Mouse (Mus musculus): ENCODE data around the gene Stambp. TPM values are rescaled to one million over a fixed set of nuclear protein-coding genes. Genes with fewer than 3 reads are reported as not detected.

Stambp gene
- total RNA-seq, 2 experiments from 2014 or later, result 33.0 to 35.5 TPM

DNA sequence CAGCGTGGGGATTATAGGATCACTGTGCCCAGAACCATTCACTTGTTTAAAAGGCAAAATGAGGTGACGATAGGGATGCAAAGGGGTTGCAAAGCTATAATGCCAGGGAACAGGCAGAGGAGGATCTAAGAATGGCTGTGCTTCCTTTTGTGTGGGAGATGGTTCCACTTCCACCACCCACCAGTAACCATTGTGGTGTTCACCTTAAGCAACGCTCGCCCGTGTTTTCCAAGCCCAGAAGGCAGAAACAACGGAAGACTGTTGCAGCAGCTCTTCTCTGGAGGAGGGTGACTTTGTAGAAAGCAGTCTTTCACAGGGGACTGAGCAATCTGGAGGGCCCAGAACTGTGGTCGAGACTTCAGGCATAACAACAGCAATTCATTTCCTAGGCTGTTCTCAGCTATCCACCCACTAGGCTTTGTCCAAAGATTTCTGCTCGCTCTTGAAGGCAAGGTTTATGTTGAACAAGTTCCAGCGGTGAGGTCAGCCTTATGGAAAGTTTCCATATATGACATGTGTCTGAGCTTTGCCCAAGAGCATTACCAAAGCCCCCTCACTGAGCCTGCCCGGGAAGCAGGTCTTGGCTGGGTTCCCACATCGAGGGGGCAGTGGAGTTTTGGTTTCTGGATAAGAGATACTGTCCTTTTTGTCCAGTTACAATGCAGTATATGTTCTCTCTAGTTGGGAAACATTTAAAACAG lies 30.6 kb downstream of the Stambp start:
- no peak for TF ChIP-seq CTCF (conservative IDR thresholded peaks at IDR 0.05)
- Histone ChIP-seq H3K4me3 (no peak overlapping the region), H3K27ac (peak overlapping the region; percentile 91)
- peak in 1 of 2 experiments; percentile 12 for DNase-seq (ENCODE audit: low spot score in 2 of 2)

DNA sequence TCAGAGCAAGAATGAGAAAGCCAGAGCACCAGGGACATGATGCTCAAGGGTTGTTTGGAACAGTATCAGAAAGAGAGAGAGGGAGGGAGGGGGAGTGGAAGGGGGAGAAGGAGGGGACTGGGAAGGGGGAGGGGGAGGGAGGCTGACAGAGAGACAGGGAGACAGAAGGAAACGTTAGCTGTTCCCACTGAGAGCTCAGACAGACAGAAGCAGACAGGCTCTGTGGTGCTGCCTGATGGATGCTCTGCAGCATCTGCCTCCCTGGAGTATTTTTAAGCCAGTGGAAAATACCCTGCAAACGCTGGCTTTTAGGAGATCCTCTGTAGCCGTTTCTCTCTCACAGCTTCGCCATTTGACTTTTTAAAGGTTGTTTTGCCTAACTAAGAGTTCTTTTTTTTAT lies 32.5 kb downstream of the Stambp start:
- DNase-seq (ENCODE audit: low spot score in 2 of 2), result peak; percentile 48 to 74
- Histone ChIP-seq H3K27ac (peak overlapping the region; percentile 91), H3K4me3 (no peak overlapping the region)
- no peak for TF ChIP-seq CTCF (conservative IDR thresholded peaks at IDR 0.05)

DNA sequence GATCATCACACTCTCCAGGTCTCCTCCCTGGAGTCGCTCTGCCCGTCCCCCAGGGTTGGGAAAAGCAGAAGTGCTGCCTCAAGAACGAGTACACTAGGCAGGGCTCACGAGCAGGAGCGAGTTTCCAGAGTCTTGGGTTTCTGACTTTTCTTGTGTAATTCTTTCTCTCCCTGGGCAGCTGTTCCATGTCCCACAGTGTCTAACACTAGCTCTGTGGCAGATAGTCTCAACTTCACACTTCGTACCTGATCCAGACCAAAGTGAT lies 35.8 kb downstream of the Stambp start:
- no peak for DNase-seq (ENCODE audit: low spot score in 2 of 2)
- Histone ChIP-seq H3K4me3 (no peak overlapping the region), H3K27ac (no peak overlapping the region)
- TF ChIP-seq CTCF (conservative IDR thresholded peaks at IDR 0.05), result no peak

DNA sequence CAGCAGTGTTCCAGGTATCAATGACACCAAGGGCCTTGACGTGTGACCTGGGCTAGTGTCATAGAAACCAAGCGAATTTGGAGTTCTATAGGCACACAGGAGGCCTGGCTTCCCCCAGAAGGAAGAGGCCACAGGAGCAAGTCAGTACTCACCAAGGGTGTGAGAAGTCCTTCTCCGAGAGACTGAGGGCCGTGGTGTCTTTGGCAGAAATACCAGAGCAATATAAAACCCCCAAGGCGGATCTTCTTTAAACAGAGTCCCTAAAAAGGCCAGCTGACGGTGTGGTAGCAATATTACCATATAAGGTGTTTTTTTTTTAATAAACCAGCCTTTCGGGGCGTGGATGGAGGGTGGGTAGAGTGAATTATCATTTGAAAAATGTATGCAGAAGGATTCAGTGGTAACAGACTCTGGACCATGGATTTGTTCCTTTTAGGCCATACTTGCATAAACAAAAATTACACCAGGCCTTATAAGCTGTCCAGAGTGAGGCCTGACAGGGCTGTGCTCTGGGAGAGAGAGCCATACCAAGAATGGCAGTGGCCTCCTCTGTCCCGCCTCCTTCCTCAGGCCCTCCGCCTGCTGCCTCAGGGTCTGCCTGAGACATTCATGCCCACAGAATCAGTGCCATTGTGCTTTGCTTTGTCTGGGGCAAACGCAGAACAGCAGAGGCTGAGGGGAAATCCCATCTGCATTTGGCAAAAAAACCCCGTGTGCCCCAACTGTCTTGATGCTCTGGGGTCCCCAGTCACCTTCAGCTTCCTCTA lies 36.3 kb downstream of the Stambp start, which contains the start of gene Actg2:
Gene Actg2 (minus strand): TSS at position 238 of the 767 bp plus-strand sequence.
- Histone ChIP-seq H3K27ac (no peak within 1 kb of the TSS), H3K4me3 (no peak within 1 kb of the TSS)
- DNase-seq (ENCODE audit: low spot score in 2 of 2), result no peak
- no peak for TF ChIP-seq CTCF (conservative IDR thresholded peaks at IDR 0.05)

DNA sequence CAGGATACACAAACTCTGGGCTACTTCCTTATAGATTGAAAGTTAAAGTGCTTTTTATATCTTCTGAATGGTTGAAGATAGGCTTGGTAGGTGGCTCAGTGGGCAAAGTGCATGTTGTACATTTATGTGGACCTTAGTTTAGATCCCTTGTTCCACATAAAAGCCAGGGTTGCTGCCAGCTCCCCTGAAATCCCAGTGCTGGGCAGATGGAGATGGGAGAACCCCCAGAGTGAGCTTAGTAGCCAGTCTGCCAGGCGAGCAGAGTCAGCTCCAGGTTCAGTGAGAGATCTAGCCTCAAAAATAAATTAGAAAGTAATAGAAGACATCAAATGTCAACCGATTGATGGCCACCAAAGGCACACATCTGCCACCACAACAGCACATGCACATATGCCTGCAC lies 39.9 kb downstream of the Stambp start:
- H3K27ac ChIP-seq, result no peak overlapping the region
- no peak overlapping the region for H3K4me3 ChIP-seq
- no peak for TF ChIP-seq CTCF (conservative IDR thresholded peaks at IDR 0.05)
- DNase-seq (ENCODE audit: low spot score in 2 of 2), result no peak

DNA sequence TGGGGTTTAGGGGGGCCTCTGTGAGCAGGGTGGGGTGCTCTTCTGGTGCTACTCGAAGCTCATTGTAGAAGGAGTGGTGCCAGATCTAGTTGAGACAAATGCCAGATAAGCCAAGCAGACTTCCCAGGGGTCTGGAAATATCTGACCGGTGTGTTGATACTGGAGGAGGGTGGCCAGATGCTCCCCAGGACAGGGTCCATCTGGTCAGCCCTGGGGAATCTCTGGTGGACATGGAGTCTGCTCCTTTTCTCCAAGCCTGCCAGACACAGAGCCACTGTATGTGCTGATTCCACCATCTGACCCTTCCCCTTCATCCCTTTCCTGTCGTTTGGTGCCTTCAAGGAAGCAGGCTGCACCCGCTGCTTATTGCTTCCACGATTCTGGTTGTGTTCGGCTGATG lies 49.3 kb downstream of the Stambp start:
- DNase-seq (ENCODE audit: low spot score in 2 of 2), result no peak
- no peak for TF ChIP-seq CTCF (conservative IDR thresholded peaks at IDR 0.05)
- Histone ChIP-seq H3K4me3 (no peak overlapping the region), H3K27ac (no peak overlapping the region)

DNA sequence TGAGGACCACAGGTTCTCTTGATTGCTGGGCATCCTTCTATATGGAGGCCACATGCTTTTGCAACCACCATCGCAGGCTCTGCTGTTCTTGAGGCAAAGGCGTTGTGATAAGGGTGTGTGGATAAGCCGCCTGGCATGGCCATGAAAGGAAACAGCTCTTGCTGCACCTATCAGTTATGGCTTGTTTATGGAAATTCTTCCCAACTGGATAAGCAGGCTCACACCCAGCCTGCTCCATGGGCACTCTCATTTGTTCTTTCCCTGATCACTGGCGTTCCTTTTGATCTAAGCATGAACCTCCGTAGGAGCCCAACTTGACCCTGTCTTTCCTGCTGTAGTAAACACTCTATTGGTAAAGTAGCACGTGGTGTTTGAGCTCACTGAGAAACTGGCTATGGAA lies 50.7 kb downstream of the Stambp start:
- H3K4me3 ChIP-seq, result no peak overlapping the region
- TF ChIP-seq CTCF (conservative IDR thresholded peaks at IDR 0.05), result no peak
- no peak overlapping the region for H3K27ac ChIP-seq
- DNase-seq (ENCODE audit: low spot score in 2 of 2), result no peak

DNA sequence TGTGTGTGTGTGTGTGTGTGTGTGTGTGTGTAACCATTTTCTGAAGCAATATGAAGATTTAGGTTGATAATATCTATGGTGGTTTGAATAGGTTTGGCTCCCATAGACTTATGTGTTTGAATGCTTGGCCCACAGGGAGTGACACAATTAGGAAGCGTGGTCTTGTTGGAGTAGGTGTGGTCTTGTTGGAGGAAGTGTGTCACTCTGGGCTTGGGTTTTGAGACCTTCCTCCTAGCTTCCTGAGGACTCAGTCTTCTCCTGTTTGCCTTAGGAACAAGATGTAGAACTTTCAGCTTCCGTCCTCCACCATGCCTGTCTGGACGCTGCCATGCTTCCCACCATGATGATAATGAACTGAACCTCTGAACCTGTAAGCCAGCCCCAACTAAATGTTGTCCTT lies 53.9 kb downstream of the Stambp start:
- no peak overlapping the region for H3K27ac ChIP-seq
- DNase-seq (ENCODE audit: low spot score in 2 of 2), result no peak
- TF ChIP-seq CTCF (conservative IDR thresholded peaks at IDR 0.05), result no peak
- H3K4me3 ChIP-seq, result no peak overlapping the region

DNA sequence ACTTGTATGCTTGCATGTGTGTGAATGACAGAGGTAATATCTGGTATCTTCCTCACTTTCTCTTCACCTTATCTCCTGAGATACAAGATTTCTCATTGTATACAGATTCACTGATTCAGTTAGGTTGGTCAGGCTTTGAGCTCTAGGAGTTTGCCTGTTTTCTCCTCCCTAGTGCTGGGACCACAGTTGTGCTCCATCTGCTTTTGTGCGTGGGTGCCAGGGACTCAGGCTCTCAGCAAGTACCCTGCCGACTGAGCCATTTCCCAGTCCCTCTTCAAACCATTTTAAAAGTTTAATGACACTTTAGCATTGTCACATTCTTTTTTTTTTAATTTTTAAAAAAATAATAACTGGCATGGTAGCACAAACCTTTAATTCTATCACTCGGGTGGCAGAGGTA lies 57.4 kb downstream of the Stambp start:
- H3K4me3 ChIP-seq, result no peak overlapping the region
- TF ChIP-seq CTCF (conservative IDR thresholded peaks at IDR 0.05), result no peak
- no peak overlapping the region for H3K27ac ChIP-seq
- peak in 1 of 2 experiments; percentile 43 for DNase-seq (ENCODE audit: low spot score in 2 of 2)

DNA sequence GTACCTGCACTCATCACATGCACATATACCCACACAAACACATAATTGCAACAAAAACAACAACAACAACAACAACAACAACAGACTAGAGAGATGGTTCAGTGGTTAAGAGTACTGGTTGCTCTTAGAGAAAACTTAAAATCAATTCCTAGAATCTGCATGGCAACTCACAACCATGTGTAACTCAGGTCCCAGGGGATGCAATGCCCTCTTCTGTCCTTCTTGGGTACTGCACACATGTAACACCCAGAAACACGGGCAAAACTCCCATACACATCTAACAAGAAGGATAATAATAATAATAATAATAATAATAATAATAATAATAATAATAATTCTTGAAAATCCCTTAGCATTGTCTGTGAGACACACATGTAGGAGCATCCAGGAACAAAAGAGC lies 60.0 kb downstream of the Stambp start:
- Histone ChIP-seq H3K4me3 (no peak overlapping the region), H3K27ac (no peak overlapping the region)
- peak; percentile 38 to 74 for DNase-seq (ENCODE audit: low spot score in 2 of 2)
- peak; percentile 88 for TF ChIP-seq CTCF (conservative IDR thresholded peaks at IDR 0.05)

DNA sequence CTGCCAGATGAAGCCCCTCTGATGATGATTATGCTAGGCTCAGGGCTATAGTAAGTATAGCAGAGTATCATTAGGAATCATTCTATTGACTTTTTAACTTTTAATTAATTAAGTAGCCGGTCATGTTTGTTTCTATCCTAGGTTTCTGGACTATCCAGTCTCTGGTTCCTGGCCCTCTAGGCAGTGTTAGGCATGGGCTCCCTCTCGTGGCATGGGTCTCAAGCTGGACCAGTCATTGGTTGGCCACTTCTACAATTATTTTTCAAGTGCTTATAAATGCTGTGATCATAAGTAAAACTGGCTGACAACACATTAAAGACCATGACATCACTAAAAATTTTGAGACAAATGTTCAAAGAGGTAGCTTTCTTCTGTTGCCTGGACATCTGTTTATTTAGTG lies 62.3 kb downstream of the Stambp start:
- peak; percentile 53 for TF ChIP-seq CTCF (conservative IDR thresholded peaks at IDR 0.05)
- DNase-seq (ENCODE audit: low spot score in 2 of 2), result no peak
- no peak overlapping the region for H3K4me3 ChIP-seq
- H3K27ac ChIP-seq, result peak overlapping the region; percentile 56; the same call in 1 of the 2 replicates

DNA sequence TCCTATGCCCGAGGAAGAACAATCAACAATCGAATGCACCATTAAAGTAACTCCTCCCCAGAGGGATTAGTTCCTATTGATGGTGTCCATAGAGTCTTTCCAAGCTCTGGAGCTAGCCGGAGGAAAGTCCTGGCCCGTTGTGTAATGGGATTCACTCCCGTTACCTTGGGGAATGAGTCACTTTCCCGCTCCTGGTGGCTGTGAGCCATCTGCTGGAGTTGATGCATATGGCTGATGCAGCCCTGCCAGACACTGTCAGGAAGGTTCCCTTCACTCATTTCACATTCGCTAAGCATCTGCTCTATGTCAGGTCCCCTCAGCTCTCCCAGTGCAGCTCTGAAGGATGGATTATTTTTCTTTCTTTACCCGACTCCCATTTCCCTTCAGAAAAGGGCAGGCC lies 63.1 kb downstream of the Stambp start:
- Histone ChIP-seq H3K4me3 (no peak overlapping the region), H3K27ac (peak overlapping the region; percentile 56; the same call in 1 of the 2 replicates)
- DNase-seq (ENCODE audit: low spot score in 2 of 2), result peak in 1 of 2 experiments; percentile 47
- peak; percentile 38 for TF ChIP-seq CTCF (conservative IDR thresholded peaks at IDR 0.05)

DNA sequence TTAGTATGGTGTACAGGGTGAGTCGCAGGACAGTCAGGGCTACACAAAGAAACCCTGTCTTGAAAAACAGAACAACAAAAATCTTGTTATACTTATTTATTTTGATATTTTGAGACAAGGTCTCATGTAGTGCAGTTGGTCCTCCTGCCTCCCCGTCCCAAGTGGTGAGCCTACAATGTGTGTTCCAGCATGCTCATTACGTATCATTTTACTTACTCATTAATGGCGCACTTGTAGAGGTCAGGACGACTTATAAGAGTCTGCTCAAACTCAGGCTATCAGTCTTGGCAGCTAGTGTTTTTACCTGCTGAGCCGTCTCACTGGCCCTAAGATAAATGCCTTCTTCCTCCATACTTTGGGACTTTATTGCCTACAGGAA lies 65.4 kb downstream of the Stambp start:
- no peak for TF ChIP-seq CTCF (conservative IDR thresholded peaks at IDR 0.05)

More for the DNA sequence above, 65.4 kb downstream of the Stambp start:
- peak overlapping the region; percentile 87 for H3K4me3 ChIP-seq
- H3K27ac ChIP-seq, result peak overlapping the region; percentile 98
- no peak for DNase-seq (ENCODE audit: low spot score in 2 of 2)

Data from layer of hippocampus, adult 2 months (tissue).